Mouse (Mus musculus): ENCODE measurements around the gene Serpina5. TPM values are rescaled to one million over a fixed set of nuclear protein-coding genes. Genes with fewer than 3 reads are reported as not detected.

The Serpina5 gene
- polyA plus RNA-seq (2015; fragmentation: Nextera tagmentation; extraction: Ambion mirVana), result not detected in 2 replicates

GRCm38 (mm10) chr12:104100768-104101167 lies at the start of gene Serpina5:
Gene Serpina5 (plus strand): TSS chr12:104101113.
- H3K27ac ChIP-seq, result no peak within 1 kb of the TSS
- no peaks in the 10 kb centered on the region for H3K4me1 ChIP-seq
- H3K27me3 ChIP-seq, result no peaks in the 10 kb centered on the region
- no peak within 1 kb of the TSS for H3K4me3 ChIP-seq
- H3K9me3 ChIP-seq, result no peaks in the 10 kb centered on the region
- WGBS, result 88% methylated on average over 6 of the region's 6 CpGs
- H3K4me2 ChIP-seq, result no peak within 1 kb of the TSS
- no peak for ATAC-seq (ENCODE audit: insufficient number of reproducible peaks, insufficient read depth, low FRiP score, low TSS enrichment, low read depth)
- H3K36me3 ChIP-seq, result no peaks in the 10 kb centered on the region
- H3K9ac ChIP-seq, result no peak within 1 kb of the TSS

- H3K27ac ChIP-seq, result no peak overlapping the region
- no peak overlapping the region for H3K9ac ChIP-seq
- no peaks in the 10 kb centered on the region for H3K36me3 ChIP-seq
- no peaks in the 10 kb centered on the region for H3K9me3 ChIP-seq
- H3K4me1 ChIP-seq, result no peaks in the 10 kb centered on the region
- no peak overlapping the region for H3K4me3 ChIP-seq
- H3K4me2 ChIP-seq, result no peak overlapping the region
- ATAC-seq (ENCODE audit: insufficient number of reproducible peaks, insufficient read depth, low FRiP score, low TSS enrichment, low read depth), result no peak
- no peaks in the 10 kb centered on the region for H3K27me3 ChIP-seq
- WGBS, result 43% methylated on average over 1 of the region's 1 CpGs
Observed at GRCm38 (mm10) chr12:104053995-104054394, 46.9 kb upstream of the Serpina5 start.

GRCm38 (mm10) chr12:104055755-104056154 lies 45.2 kb upstream of the Serpina5 start:
- no peak overlapping the region for H3K4me2 ChIP-seq
- no peak for ATAC-seq (ENCODE audit: insufficient number of reproducible peaks, insufficient read depth, low FRiP score, low TSS enrichment, low read depth)
- H3K4me1 ChIP-seq, result no peaks in the 10 kb centered on the region
- H3K27me3 ChIP-seq, result no peaks in the 10 kb centered on the region
- H3K9me3 ChIP-seq, result no peaks in the 10 kb centered on the region
- no peak overlapping the region for H3K27ac ChIP-seq
- no peak overlapping the region for H3K9ac ChIP-seq
- 78% methylated on average over 8 of the region's 8 CpGs for WGBS
- H3K4me3 ChIP-seq, result no peak overlapping the region
- no peaks in the 10 kb centered on the region for H3K36me3 ChIP-seq

- no peak for ATAC-seq (ENCODE audit: insufficient number of reproducible peaks, insufficient read depth, low FRiP score, low TSS enrichment, low read depth)
- Histone ChIP-seq H3K4me1 (no peaks in the 10 kb centered on the region), H3K4me2 (no peak overlapping the region), H3K27me3 (no peaks in the 10 kb centered on the region), H3K9ac (no peak overlapping the region), H3K27ac (no peak overlapping the region), H3K4me3 (no peak overlapping the region), H3K36me3 (no peaks in the 10 kb centered on the region), H3K9me3 (no peaks in the 10 kb centered on the region)
- 57% methylated on average over 4 of the region's 4 CpGs for WGBS
Observed at GRCm38 (mm10) chr12:104057050-104057449, 43.9 kb upstream of the Serpina5 start.

GRCm38 (mm10) chr12:104057531-104057930 lies 43.4 kb upstream of the Serpina5 start:
- H3K9me3 ChIP-seq, result no peaks in the 10 kb centered on the region
- WGBS, result 84% methylated on average over 7 of the region's 7 CpGs
- H3K27ac ChIP-seq, result no peak overlapping the region
- H3K9ac ChIP-seq, result no peak overlapping the region
- H3K4me1 ChIP-seq, result no peaks in the 10 kb centered on the region
- ATAC-seq (ENCODE audit: insufficient number of reproducible peaks, insufficient read depth, low FRiP score, low TSS enrichment, low read depth), result no peak
- no peaks in the 10 kb centered on the region for H3K27me3 ChIP-seq
- no peak overlapping the region for H3K4me2 ChIP-seq
- H3K4me3 ChIP-seq, result no peak overlapping the region
- H3K36me3 ChIP-seq, result no peaks in the 10 kb centered on the region

GRCm38 (mm10) chr12:104060126-104060525 lies 40.8 kb upstream of the Serpina5 start:
- Histone ChIP-seq H3K36me3 (no peaks in the 10 kb centered on the region), H3K9me3 (no peaks in the 10 kb centered on the region), H3K4me1 (no peaks in the 10 kb centered on the region), H3K27me3 (no peaks in the 10 kb centered on the region), H3K9ac (no peak overlapping the region), H3K4me2 (no peak overlapping the region), H3K27ac (no peak overlapping the region), H3K4me3 (no peak overlapping the region)
- ATAC-seq (ENCODE audit: insufficient number of reproducible peaks, insufficient read depth, low FRiP score, low TSS enrichment, low read depth), result no peak
- 77% methylated on average over 6 of the region's 6 CpGs for WGBS

GRCm38 (mm10) chr12:104061862-104062261 lies 39.1 kb upstream of the Serpina5 start:
- Histone ChIP-seq H3K4me2 (no peak overlapping the region), H3K27ac (no peak overlapping the region), H3K27me3 (no peaks in the 10 kb centered on the region), H3K9me3 (no peaks in the 10 kb centered on the region), H3K4me3 (no peak overlapping the region), H3K4me1 (no peaks in the 10 kb centered on the region), H3K36me3 (no peaks in the 10 kb centered on the region), H3K9ac (no peak overlapping the region)
- no peak for ATAC-seq (ENCODE audit: insufficient number of reproducible peaks, insufficient read depth, low FRiP score, low TSS enrichment, low read depth)
- 51% methylated on average over 2 of the region's 2 CpGs for WGBS

- WGBS, result 73% methylated on average over 4 of the region's 4 CpGs
- ATAC-seq (ENCODE audit: insufficient number of reproducible peaks, insufficient read depth, low FRiP score, low TSS enrichment, low read depth), result no peak
- no peaks in the 10 kb centered on the region for H3K4me1 ChIP-seq
- H3K4me3 ChIP-seq, result no peak overlapping the region
- no peaks in the 10 kb centered on the region for H3K36me3 ChIP-seq
- no peak overlapping the region for H3K4me2 ChIP-seq
- no peak overlapping the region for H3K27ac ChIP-seq
- H3K27me3 ChIP-seq, result no peaks in the 10 kb centered on the region
- H3K9ac ChIP-seq, result no peak overlapping the region
- no peaks in the 10 kb centered on the region for H3K9me3 ChIP-seq
Observed at GRCm38 (mm10) chr12:104064532-104064931, 36.4 kb upstream of the Serpina5 start.

GRCm38 (mm10) chr12:104064996-104065395 lies 35.9 kb upstream of the Serpina5 start:
- H3K4me1 ChIP-seq, result no peaks in the 10 kb centered on the region
- H3K4me2 ChIP-seq, result no peak overlapping the region
- H3K9ac ChIP-seq, result no peak overlapping the region
- ATAC-seq (ENCODE audit: insufficient number of reproducible peaks, insufficient read depth, low FRiP score, low TSS enrichment, low read depth), result no peak
- H3K27me3 ChIP-seq, result no peaks in the 10 kb centered on the region
- H3K4me3 ChIP-seq, result no peak overlapping the region
- WGBS, result 71% methylated on average over 4 of the region's 4 CpGs
- H3K27ac ChIP-seq, result no peak overlapping the region
- H3K9me3 ChIP-seq, result no peaks in the 10 kb centered on the region
- no peaks in the 10 kb centered on the region for H3K36me3 ChIP-seq

- no peaks in the 10 kb centered on the region for H3K9me3 ChIP-seq
- no peak overlapping the region for H3K27ac ChIP-seq
- 20% methylated on average over 8 of the region's 8 CpGs for WGBS
- H3K27me3 ChIP-seq, result no peaks in the 10 kb centered on the region
- no peaks in the 10 kb centered on the region for H3K4me1 ChIP-seq
- H3K4me3 ChIP-seq, result no peak overlapping the region
- H3K9ac ChIP-seq, result no peak overlapping the region
- ATAC-seq (ENCODE audit: insufficient number of reproducible peaks, insufficient read depth, low FRiP score, low TSS enrichment, low read depth), result no peak
- no peaks in the 10 kb centered on the region for H3K36me3 ChIP-seq
- no peak overlapping the region for H3K4me2 ChIP-seq
Observed at GRCm38 (mm10) chr12:104066241-104066640, 34.7 kb upstream of the Serpina5 start.

GRCm38 (mm10) chr12:104067549-104067948 lies 33.4 kb upstream of the Serpina5 start:
- Histone ChIP-seq H3K9ac (no peak overlapping the region), H3K9me3 (no peaks in the 10 kb centered on the region), H3K4me1 (no peaks in the 10 kb centered on the region), H3K4me2 (peak overlapping the region; percentile 24), H3K27ac (no peak overlapping the region), H3K27me3 (no peaks in the 10 kb centered on the region), H3K36me3 (no peaks in the 10 kb centered on the region), H3K4me3 (peak overlapping the region; percentile 23)
- no peak for ATAC-seq (ENCODE audit: insufficient number of reproducible peaks, insufficient read depth, low FRiP score, low TSS enrichment, low read depth)
- WGBS, result 27% methylated on average over 4 of the region's 4 CpGs

GRCm38 (mm10) chr12:104069620-104070019 lies 31.3 kb upstream of the Serpina5 start:
- 3% methylated on average over 2 of the region's 2 CpGs for WGBS
- Histone ChIP-seq H3K4me3 (no peak overlapping the region), H3K4me2 (no peak overlapping the region), H3K36me3 (no peaks in the 10 kb centered on the region), H3K4me1 (no peaks in the 10 kb centered on the region), H3K9me3 (no peaks in the 10 kb centered on the region), H3K9ac (no peak overlapping the region), H3K27ac (no peak overlapping the region), H3K27me3 (no peaks in the 10 kb centered on the region)
- no peak; the same call in 1 of the 2 replicates for ATAC-seq (ENCODE audit: insufficient number of reproducible peaks, insufficient read depth, low FRiP score, low TSS enrichment, low read depth)

- 45% methylated on average over 1 of the region's 1 CpGs for whole genome bisulfite sequencing
- Histone ChIP-seq H3K9ac (no peak overlapping the region), H3K36me3 (no peaks in the 10 kb centered on the region), H3K4me3 (no peak overlapping the region), H3K9me3 (no peaks in the 10 kb centered on the region), H3K27me3 (no peaks in the 10 kb centered on the region), H3K4me1 (no peaks in the 10 kb centered on the region), H3K4me2 (no peak overlapping the region), H3K27ac (no peak overlapping the region)
- ATAC-seq (ENCODE audit: insufficient number of reproducible peaks, insufficient read depth, low FRiP score, low TSS enrichment, low read depth), result no peak
Observed at GRCm38 (mm10) chr12:104071708-104072107, 29.2 kb upstream of the Serpina5 start.

All from embryonic facial prominence, embryonic 13.5 days (tissue).